Mouse (Mus musculus) cortical plate, adult 2 months (tissue): ENCODE measurements around the gene Sugp2. TPM values are rescaled to one million over a fixed set of nuclear protein-coding genes. Genes with fewer than 3 reads are reported as not detected.

ENCODE experiments used
- H3K27ac ChIP-seq: fragments of 200-500 bp; 2 replicates; pipeline ENCODE4 v1.5.1; 2012; ENCODE audit warnings: low read length, control low read depth, inconsistent platforms; ENCODE audit not compliant: insufficient read depth
- H3K4me1 ChIP-seq: fragments of 200-500 bp; 2 replicates; pipeline ENCODE4 v1.6.1; 2011; ENCODE audit warnings: low read length; ENCODE audit not compliant: control insufficient read depth, insufficient read depth
- H3K4me3 ChIP-seq: fragments of 200-500 bp; 2 replicates; pipeline ENCODE4 v1.5.1; 2011; ENCODE audit warnings: mild to moderate bottlenecking, low read length, control low read depth; ENCODE audit not compliant: insufficient read depth
- CTCF ChIP-seq: fragments of 200-500 bp; IDR thresholded peaks from 2 replicates; pipeline ENCODE4 v1.5.1; 2011; ENCODE audit warnings: mild to moderate bottlenecking, control low read depth, low read length; ENCODE audit not compliant: insufficient read depth; ENCODE audit errors: extremely low read depth
- POLR2A ChIP-seq: fragments of 200-500 bp; IDR thresholded peaks from 2 replicates; pipeline ENCODE4 v1.6.1; 2011; ENCODE audit warnings: mild to moderate bottlenecking, low read length, control low read depth; ENCODE audit not compliant: insufficient read depth; ENCODE audit errors: extremely low read depth
- polyA plus RNA-seq: library from polyadenylated mRNA; depleted of rRNA; stranded (reverse); fragments of >200 nt; gene quantifications from 2 replicates; pipeline ENCODE4 v1.2.3, GENCODE M21; 2012; rRNA removed

Gene Sugp2
- polyA plus RNA-seq, 1 experiment, result 105 TPM

DNA sequence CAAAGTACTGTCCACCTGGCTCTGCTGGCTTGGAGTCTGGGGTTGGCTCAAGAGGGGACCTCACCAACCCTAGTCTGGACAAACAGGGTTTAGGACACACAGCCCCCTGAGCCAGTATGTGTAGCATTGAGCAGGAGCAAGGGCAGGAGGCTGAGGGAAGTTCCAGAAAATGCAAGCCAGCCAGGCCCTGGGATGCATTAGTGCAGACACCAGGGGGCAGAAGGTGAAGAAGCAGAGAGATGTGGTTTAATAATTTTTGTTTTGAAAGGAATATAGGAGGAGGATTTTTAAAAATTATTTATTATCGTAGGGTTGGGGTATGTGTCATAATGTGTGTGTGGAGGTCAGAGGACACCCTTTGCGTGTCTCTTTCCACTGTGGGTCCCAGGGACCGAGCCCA, 89.7 kb downstream of the Sugp2 start:
- Histone ChIP-seq H3K27ac (no peak overlapping the region), H3K4me3 (no peak overlapping the region), H3K4me1 (no peaks in the 10 kb centered on the region)
- TF ChIP-seq CTCF (no peak), POLR2A (no peak)

DNA sequence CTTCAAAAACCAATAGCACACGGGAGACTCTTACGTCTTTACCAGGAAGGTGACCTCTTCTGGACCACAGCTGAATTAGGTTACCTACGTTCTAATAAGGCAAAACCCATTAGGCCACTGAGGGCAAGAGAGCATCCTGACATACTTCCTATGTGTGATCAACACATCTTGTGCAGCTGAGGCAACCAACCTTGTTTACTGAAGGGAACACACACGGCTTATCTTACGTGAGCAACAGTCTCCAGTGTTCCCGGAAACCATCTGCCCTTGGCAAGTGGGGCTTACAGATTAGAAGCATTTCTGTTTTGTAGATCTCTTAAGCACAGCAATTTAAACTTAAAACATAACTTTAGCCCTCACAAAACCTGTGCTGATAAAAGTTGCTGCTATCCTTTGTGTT, 93.5 kb downstream of the Sugp2 start:
- TF ChIP-seq POLR2A (no peak), CTCF (no peak)
- 0 out of 2 replicates have a peak, but pooled peaks cover 2% of the 10 kb centered on the region for H3K4me1 ChIP-seq
- H3K4me3 ChIP-seq, result no peak overlapping the region
- H3K27ac ChIP-seq, result no peak overlapping the region

DNA sequence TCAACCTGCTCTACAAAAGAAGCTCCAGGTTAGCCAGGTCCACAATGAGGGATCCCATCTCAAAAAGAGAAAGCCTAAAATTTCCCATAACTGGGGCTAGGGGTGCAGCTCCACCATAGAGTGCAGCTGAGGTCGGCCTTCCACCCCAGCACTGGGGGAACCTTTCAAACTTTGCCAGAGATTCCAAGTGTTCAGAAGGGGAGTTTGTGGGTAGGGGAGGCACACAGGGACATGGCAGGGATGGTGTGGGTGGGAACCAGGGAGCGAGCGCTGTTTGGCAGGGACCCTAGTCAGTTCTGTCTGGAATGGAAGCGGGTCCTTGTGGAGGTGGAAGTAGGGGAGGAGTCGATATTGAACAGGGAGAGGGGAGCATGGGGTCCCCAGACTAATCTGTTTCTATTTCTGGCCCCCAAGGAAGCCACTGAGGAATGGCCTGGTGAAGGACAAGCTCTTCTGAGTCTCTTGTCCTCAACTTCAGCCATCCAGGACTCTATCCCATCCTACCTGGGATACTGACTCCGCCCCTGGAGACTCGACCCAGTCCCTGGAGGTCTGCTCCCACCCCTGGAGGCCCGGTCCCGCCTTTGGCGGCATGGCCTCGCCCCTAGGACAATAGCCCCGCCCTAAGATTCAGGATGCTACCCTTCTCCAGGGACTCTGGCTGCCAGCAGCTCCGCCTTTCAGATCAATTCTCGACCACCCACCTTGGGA, 95.3 kb downstream of the Sugp2 start, which contains the start of gene Gdf1:
Gene Gdf1 (plus strand): TSS at position 694 of the 711 bp plus-strand sequence.
- no peak for TF ChIP-seq CTCF
- no peak for TF ChIP-seq POLR2A
- 0 out of 2 replicates have a peak within 1 kb of the TSS, but pooled peaks have one; percentile 20 for H3K27ac ChIP-seq

More for the DNA sequence above, 95.3 kb downstream of the Sugp2 start, which contains the start of gene Gdf1:
- H3K4me1 ChIP-seq, result 0 out of 2 replicates have a peak, but pooled peaks cover 2% of the 10 kb centered on the region
- no peak within 1 kb of the TSS for H3K4me3 ChIP-seq

Other genes starting within 250 kb of the Sugp2 start
- gene Gatad2a, start 237.8 kb upstream of the Sugp2 start, polyA plus RNA-seq, result 21.1 and 24.3 TPM in 2 replicates
- gene Mau2, start 191.5 kb upstream of the Sugp2 start, polyA plus RNA-seq, result 80.5 and 86.1 TPM in 2 replicates
- gene Sugp1, start 191.4 kb upstream of the Sugp2 start, polyA plus RNA-seq, result 34.5 and 37.4 TPM in 2 replicates
- gene Tm6sf2, start 161.3 kb upstream of the Sugp2 start, polyA plus RNA-seq, result 4.8 and 6.4 TPM in 2 replicates
- gene Hapln4, start 150.8 kb upstream of the Sugp2 start, polyA plus RNA-seq, result 65.4 and 69.9 TPM in 2 replicates
- 79.0 and 82.5 TPM in 2 replicates for gene Ncan, start 113.4 kb upstream of the Sugp2 start, polyA plus RNA-seq
- 22.5 and 25.2 TPM in 2 replicates for gene Nr2c2ap, start 102.9 kb upstream of the Sugp2 start, polyA plus RNA-seq
- 18.0 and 18.5 TPM in 2 replicates for gene Rfxank, start 95.1 kb upstream of the Sugp2 start, polyA plus RNA-seq
- 107 and 108 TPM in 2 replicates for gene Borcs8, start 94.7 kb upstream of the Sugp2 start, polyA plus RNA-seq
- gene Mef2b, start 94.5 kb upstream of the Sugp2 start, polyA plus RNA-seq, result 0.17 and 0.19 TPM in 2 replicates
- 55.9 and 74.3 TPM in 2 replicates for gene Tmem161a, start 61.9 kb upstream of the Sugp2 start, polyA plus RNA-seq
- gene Slc25a42, start 21.9 kb upstream of the Sugp2 start, polyA plus RNA-seq, result 55.9 and 56.8 TPM in 2 replicates
- 55.9 and 58.0 TPM in 2 replicates for gene Armc6, start 240 bp downstream of the Sugp2 start, polyA plus RNA-seq
- 11.6 and 22.6 TPM in 2 replicates for gene Homer3, start 48.6 kb downstream of the Sugp2 start, polyA plus RNA-seq
- gene Ddx49, start 68.3 kb downstream of the Sugp2 start, polyA plus RNA-seq, result 48.4 and 52.2 TPM in 2 replicates
- 232 and 238 TPM in 2 replicates for gene Cope, start 68.3 kb downstream of the Sugp2 start, polyA plus RNA-seq
- 79.8 and 84.8 TPM in 2 replicates for gene Cers1, start 81.5 kb downstream of the Sugp2 start, polyA plus RNA-seq
- gene Gdf1, start 95.6 kb downstream of the Sugp2 start, polyA plus RNA-seq, result 41.4 and 42.7 TPM in 2 replicates
- 23.8 TPM in 2 replicates for gene Upf1, start 119.1 kb downstream of the Sugp2 start, polyA plus RNA-seq
- 0.19 and 0.36 TPM in 2 replicates for gene Comp, start 139.3 kb downstream of the Sugp2 start, polyA plus RNA-seq
- gene Crtc1, start 205.4 kb downstream of the Sugp2 start, polyA plus RNA-seq, result 113 and 115 TPM in 2 replicates
- 66.9 and 70.9 TPM in 2 replicates for gene Klhl26, start 242.7 kb downstream of the Sugp2 start, polyA plus RNA-seq